Mouse (Mus musculus): Measurements from ENCODE around the gene Cldn5. TPM values are rescaled to one million over a fixed set of nuclear protein-coding genes. Genes with fewer than 3 reads are reported as not detected.

Gene Cldn5
- polyA plus RNA-seq, 2 experiments: 6.2 to 6.6 TPM

- H3K4me3 ChIP-seq (ENCODE audit: insufficient read depth in 1 of 2, low read depth in 2 of 2, low read length in 2 of 2): no peak overlapping the region
- H3K27ac ChIP-seq: peak overlapping the region; percentile 45
- peaks cover 15 to 23% of the 10 kb centered on the region in 2 experiments for H3K4me1 ChIP-seq (replicated peaks; ENCODE audit: control insufficient read depth in 2 of 2, insufficient read depth in 2 of 2, low read length in 1 of 2)
- DNase-seq (ENCODE audit: low read depth in 3 of 3, low spot score in 3 of 3) (no peak), ATAC-seq (ENCODE audit: insufficient read depth) (peak; percentile 85)
- no peaks in the 10 kb centered on the region for H3K9me3 ChIP-seq (ENCODE audit: control insufficient read depth, low read length)
- H3K36me3 ChIP-seq (replicated peaks; ENCODE audit: control insufficient read depth, insufficient read depth, low read depth): peaks cover 67% of the 10 kb centered on the region
- peak overlapping the region; percentile 33 for H3K4me2 ChIP-seq (ENCODE audit: low read depth)
- no peaks in the 10 kb centered on the region for H3K27me3 ChIP-seq (ENCODE audit: control insufficient read depth, insufficient read depth, low read length)
- TF ChIP-seq EP300 (IDR thresholded peaks at IDR 0.05; ENCODE audit: low read depth) (no peak), CTCF (IDR thresholded peaks at IDR 0.05; ENCODE audit: low read depth) (no peak)
- 65% methylated on average over 7 of the region's 7 CpGs for WGBS (ENCODE audit: insufficient replicate concordance)
- H3K9ac ChIP-seq (replicated peaks): no peak overlapping the region
These were observed 8.4 kb downstream of the Cldn5 start for GRCm38 (mm10) chr16:18785025-18785424.

DNA sequence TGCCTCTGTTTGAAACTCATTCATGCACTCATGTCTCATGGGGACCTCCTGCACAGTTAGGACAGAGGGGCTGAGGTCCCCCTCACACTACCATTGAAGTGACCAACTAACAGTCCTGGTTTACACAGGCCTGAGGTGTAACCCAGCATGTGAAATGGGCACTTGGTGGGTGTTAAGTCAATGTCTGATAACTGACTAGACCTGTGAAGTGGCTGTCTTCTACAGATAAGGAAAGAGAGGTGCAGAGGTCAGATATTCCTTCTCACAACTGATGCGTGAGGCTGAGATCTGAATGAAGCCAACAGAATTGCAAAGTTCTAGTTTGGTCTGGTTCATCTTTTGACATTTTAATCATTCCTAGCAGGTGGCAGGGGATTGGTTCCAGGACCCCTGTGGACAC, 8.8 kb downstream of the Cldn5 start:
- Histone ChIP-seq H3K27me3 (ENCODE audit: control insufficient read depth, insufficient read depth, low read length) (no peaks in the 10 kb centered on the region), H3K4me2 (ENCODE audit: low read depth) (peak overlapping the region; percentile 33), H3K4me1 (replicated peaks; ENCODE audit: control insufficient read depth in 2 of 2, insufficient read depth in 2 of 2, low read length in 1 of 2) (peaks cover 15 to 23% of the 10 kb centered on the region in 2 experiments), H3K9ac (replicated peaks) (no peak overlapping the region), H3K36me3 (replicated peaks; ENCODE audit: control insufficient read depth, insufficient read depth, low read depth) (peaks cover 71% of the 10 kb centered on the region), H3K9me3 (ENCODE audit: control insufficient read depth, low read length) (no peaks in the 10 kb centered on the region), H3K27ac (peak overlapping the region; percentile 45), H3K4me3 (ENCODE audit: insufficient read depth in 1 of 2, low read depth in 2 of 2, low read length in 2 of 2) (no peak overlapping the region)
- DNase-seq (ENCODE audit: low read depth in 3 of 3, low spot score in 3 of 3): peak; percentile 46 to 54 (median 50)
- TF ChIP-seq CTCF (IDR thresholded peaks at IDR 0.05; ENCODE audit: low read depth): no peak
- TF ChIP-seq EP300 (IDR thresholded peaks at IDR 0.05; ENCODE audit: low read depth): peak; percentile 77
- ATAC-seq (ENCODE audit: insufficient read depth): peak; percentile 93
- WGBS (ENCODE audit: insufficient replicate concordance): 31% methylated on average over 1 of the region's 1 CpGs

- Histone ChIP-seq H3K27ac (no peak overlapping the region), H3K4me1 (replicated peaks; ENCODE audit: control insufficient read depth in 2 of 2, insufficient read depth in 2 of 2, low read length in 1 of 2) (peaks cover 15 to 23% of the 10 kb centered on the region in 2 experiments), H3K36me3 (replicated peaks; ENCODE audit: control insufficient read depth, insufficient read depth, low read depth) (peaks cover 73% of the 10 kb centered on the region), H3K9me3 (ENCODE audit: control insufficient read depth, low read length) (no peaks in the 10 kb centered on the region), H3K4me2 (ENCODE audit: low read depth) (no peak overlapping the region), H3K9ac (replicated peaks) (no peak overlapping the region), H3K27me3 (ENCODE audit: control insufficient read depth, insufficient read depth, low read length) (no peaks in the 10 kb centered on the region), H3K4me3 (ENCODE audit: insufficient read depth in 1 of 2, low read depth in 2 of 2, low read length in 2 of 2) (no peak overlapping the region)
- DNase-seq (ENCODE audit: low read depth in 3 of 3, low spot score in 3 of 3) (no peak), ATAC-seq (ENCODE audit: insufficient read depth) (no peak)
- TF ChIP-seq CTCF (IDR thresholded peaks at IDR 0.05; ENCODE audit: low read depth) (no peak), EP300 (IDR thresholded peaks at IDR 0.05; ENCODE audit: low read depth) (no peak)
- WGBS (ENCODE audit: insufficient replicate concordance): 86% methylated on average over 10 of the region's 10 CpGs
These were observed 10.0 kb downstream of the Cldn5 start for GRCm38 (mm10) chr16:18786652-18787051.

GRCm38 (mm10) chr16:18788627-18789406, 12.2 kb downstream of the Cldn5 start:
- DNase-seq (ENCODE audit: low read depth in 3 of 3, low spot score in 3 of 3): no peak
- no peak for ATAC-seq (ENCODE audit: insufficient read depth)
- peaks cover 73% of the 10 kb centered on the region for H3K36me3 ChIP-seq (replicated peaks; ENCODE audit: control insufficient read depth, insufficient read depth, low read depth)
- no peak overlapping the region for H3K4me2 ChIP-seq (ENCODE audit: low read depth)
- H3K9me3 ChIP-seq (ENCODE audit: control insufficient read depth, low read length): no peaks in the 10 kb centered on the region
- H3K27me3 ChIP-seq (ENCODE audit: control insufficient read depth, insufficient read depth, low read length): no peaks in the 10 kb centered on the region
- H3K9ac ChIP-seq (replicated peaks): no peak overlapping the region
- no peak overlapping the region for H3K27ac ChIP-seq
- 49% methylated on average over 10 of the region's 10 CpGs for WGBS (ENCODE audit: insufficient replicate concordance)
- H3K4me1 ChIP-seq (replicated peaks; ENCODE audit: control insufficient read depth in 2 of 2, insufficient read depth in 2 of 2, low read length in 1 of 2): peaks cover 15 to 23% of the 10 kb centered on the region in 2 experiments
- TF ChIP-seq CTCF (IDR thresholded peaks at IDR 0.05; ENCODE audit: low read depth) (no peak), EP300 (IDR thresholded peaks at IDR 0.05; ENCODE audit: low read depth) (no peak)
- no peak overlapping the region for H3K4me3 ChIP-seq (ENCODE audit: insufficient read depth in 1 of 2, low read depth in 2 of 2, low read length in 2 of 2)

DNA sequence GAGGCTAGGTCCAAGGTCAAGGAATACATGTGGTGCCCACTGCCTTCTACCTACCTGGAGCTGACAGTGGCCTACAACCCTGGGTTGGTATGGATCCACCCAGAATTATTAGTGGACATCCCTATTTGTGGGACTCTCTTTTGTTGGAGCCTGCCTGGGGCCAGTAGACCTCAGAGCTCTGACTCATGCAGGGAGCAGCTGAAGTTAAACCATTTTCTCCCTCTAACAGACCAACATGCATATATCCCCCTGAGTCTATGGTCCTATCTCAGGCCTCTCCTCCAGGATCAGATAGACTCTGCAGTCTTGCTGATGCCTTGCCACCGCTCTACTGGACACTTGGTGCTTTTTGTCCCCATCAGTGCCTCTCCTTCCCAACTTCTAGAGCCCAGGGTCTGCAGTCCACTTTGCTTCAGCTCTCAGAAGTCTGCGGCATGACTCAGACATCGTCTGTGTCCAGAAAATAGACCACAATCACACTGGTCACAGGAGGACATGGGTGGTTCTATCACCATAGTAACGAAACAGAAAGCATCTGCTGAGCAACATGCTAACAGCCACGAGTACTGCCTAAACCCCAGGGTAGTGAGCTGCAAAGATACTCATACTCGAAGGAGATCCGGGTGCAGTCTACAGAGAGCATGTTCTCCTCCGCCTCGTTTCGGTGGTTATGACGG, 18.7 kb downstream of the Cldn5 start:
- no peak for ATAC-seq (ENCODE audit: insufficient read depth)

More for the DNA sequence above, 18.7 kb downstream of the Cldn5 start:
- H3K27me3 ChIP-seq (ENCODE audit: control insufficient read depth, insufficient read depth, low read length): no peaks in the 10 kb centered on the region
- no peak overlapping the region for H3K4me3 ChIP-seq (ENCODE audit: insufficient read depth in 1 of 2, low read depth in 2 of 2, low read length in 2 of 2)
- H3K4me1 ChIP-seq (replicated peaks; ENCODE audit: control insufficient read depth in 2 of 2, insufficient read depth in 2 of 2, low read length in 1 of 2): no peaks in the 10 kb centered on the region
- no peak overlapping the region for H3K9ac ChIP-seq (replicated peaks)
- DNase-seq (ENCODE audit: low read depth in 3 of 3, low spot score in 3 of 3): no peak
- H3K36me3 ChIP-seq (replicated peaks; ENCODE audit: control insufficient read depth, insufficient read depth, low read depth): peaks cover 84% of the 10 kb centered on the region
- WGBS (ENCODE audit: insufficient replicate concordance): 83% methylated on average over 11 of the region's 11 CpGs
- no peak overlapping the region for H3K27ac ChIP-seq
- no peaks in the 10 kb centered on the region for H3K9me3 ChIP-seq (ENCODE audit: control insufficient read depth, low read length)
- no peak overlapping the region for H3K4me2 ChIP-seq (ENCODE audit: low read depth)
- no peak for TF ChIP-seq CTCF (IDR thresholded peaks at IDR 0.05; ENCODE audit: low read depth)
- no peak for TF ChIP-seq EP300 (IDR thresholded peaks at IDR 0.05; ENCODE audit: low read depth)

Measured in liver, embryonic 14.5 days (tissue).